Mouse (Mus musculus) layer of hippocampus, adult 18-20 months (tissue): Measurements from ENCODE around the gene Olfr301. TPM values are rescaled to one million over a fixed set of nuclear protein-coding genes. Genes with fewer than 3 reads are reported as not detected.

ENCODE experiments used
- DNase-seq, 2 experiments: peaks; one replicate each; pipeline ENCODE4 v3.0.0; 2022; ENCODE audit warnings: low spot score in 2 of 2
- long read RNA-seq: library from polyadenylated mRNA; stranded (forward); transcript quantifications from one replicate; pipeline ENCODE4 v2.0.0, GENCODE M21; 2021
- total RNA-seq, 2 experiments: library from RNA; stranded (reverse); gene quantifications; 2 replicates each; pipeline ENCODE4 v1.2.3; 2021

Gene Olfr301
- total RNA-seq, result not detected
- long read RNA-seq, result 0 reads

DNA sequence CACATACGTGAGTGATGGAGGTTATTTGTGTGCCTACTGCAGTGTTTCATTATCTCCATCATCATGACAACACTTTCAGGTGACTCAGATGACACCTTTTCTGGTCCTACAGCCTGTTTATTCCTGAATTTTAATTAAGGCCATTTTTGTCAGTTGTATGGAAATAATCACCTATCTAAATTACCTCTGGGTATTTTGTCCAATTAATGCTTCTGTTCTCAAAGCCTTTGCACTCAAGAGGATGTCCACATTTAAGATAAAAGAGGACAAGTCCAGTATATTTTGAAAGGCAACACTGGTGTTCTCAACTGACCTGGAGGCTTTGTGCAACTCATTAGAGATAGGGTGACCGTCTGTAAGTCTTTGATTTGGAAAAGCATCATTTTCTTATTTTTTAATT, at the start of gene Olfr301:
Olfr301 (plus strand) TSS at position 301 of the 400 bp plus-strand sequence.
- no peak for DNase-seq

- DNase-seq, result no peak
Measured at GRCm38 (mm10) chr7:86366828-86367227, 36.8 kb upstream of the Olfr301 start, which contains the start of gene Olfr305. Gene Olfr305, minus strand, starts transcription at chr7:86366928.

GRCm38 (mm10) chr7:86385769-86386168, 17.9 kb upstream of the Olfr301 start:
- no peak for DNase-seq

DNA sequence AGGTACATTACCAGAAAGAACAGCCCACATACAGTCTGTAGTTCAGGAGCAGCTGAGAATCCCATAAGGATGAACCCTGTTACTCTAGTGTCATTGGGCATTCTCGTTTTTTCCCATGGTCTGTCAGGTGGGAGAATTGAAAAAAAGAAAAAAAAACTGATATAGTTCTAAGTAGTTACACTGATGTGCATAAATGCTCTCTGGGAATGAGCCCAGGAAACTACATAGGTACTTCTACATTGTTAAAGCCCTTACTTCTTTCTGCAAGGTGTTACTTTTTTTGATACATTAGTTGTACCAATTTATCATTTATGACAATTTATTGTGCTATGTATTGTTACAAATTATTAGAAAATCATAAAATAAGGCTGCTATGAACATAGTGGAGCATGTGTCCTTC, 17.1 kb upstream of the Olfr301 start, which contains the start of gene Olfr304:
Olfr304 (minus strand) TSS at position 101 of the 400 bp plus-strand sequence.
- no peak for DNase-seq

DNA sequence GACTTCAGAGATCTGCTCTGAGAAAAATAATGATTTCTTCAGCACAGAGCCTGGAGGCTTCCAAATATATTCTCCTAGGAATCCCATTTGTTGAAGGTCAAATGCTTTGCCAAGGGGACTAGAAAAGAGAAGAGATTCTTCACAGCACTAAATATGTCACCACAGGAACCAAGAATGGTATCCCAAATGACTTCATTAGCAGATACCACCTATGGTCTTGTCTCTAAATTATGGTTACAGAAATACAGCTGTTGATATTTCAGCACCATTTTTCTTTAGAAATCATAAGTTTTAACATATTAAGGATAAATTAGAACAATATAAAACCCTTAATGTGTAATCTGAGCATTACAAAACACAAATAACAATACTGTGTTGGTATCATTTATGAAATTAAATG, 6.0 kb upstream of the Olfr301 start, which contains the start of gene Olfr303:
Olfr303 (minus strand) TSS at position 101 of the 400 bp plus-strand sequence.
- no peak for DNase-seq

DNA sequence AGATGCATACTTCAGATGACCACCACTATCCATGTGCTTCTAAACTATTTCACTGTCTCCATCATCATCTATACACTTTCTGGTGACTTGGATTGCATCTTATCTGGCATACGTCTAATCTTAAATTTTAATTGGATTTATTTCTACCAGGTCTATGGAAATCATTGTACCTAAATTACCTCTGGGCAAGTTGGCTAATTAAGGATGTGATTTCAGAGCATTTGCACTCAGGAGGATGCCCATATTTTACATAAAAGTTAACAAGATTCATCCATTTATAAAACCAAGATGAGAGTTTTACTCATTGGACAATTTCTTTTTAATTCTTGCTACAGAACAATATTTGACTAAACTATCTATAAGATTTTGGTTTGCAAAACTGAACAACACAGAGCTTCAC, 56.0 kb downstream of the Olfr301 start, which contains the start of gene Olfr299:
Olfr299 (plus strand) TSS at position 301 of the 400 bp plus-strand sequence.
- DNase-seq, result no peak

Other genes starting within 250 kb of the Olfr301 start
- gene Vmn2r75, start 232.1 kb upstream of the Olfr301 start, total RNA-seq, result not detected
- not detected for gene Vmn2r76, start 157.5 kb upstream of the Olfr301 start, total RNA-seq
- not detected for gene Olfr310, start 126.7 kb upstream of the Olfr301 start, total RNA-seq
- gene Olfr309, start 90.1 kb upstream of the Olfr301 start, total RNA-seq, result not detected
- gene Olfr308, start 78.2 kb upstream of the Olfr301 start, total RNA-seq, result not detected
- gene Olfr307, start 66.3 kb upstream of the Olfr301 start, total RNA-seq, result not detected
- gene Olfr305, start 36.9 kb upstream of the Olfr301 start, total RNA-seq, result not detected
- not detected for gene Olfr304, start 17.2 kb upstream of the Olfr301 start, total RNA-seq
- gene Olfr303, start 6.1 kb upstream of the Olfr301 start, total RNA-seq, result not detected
- gene Olfr299, start 56.1 kb downstream of the Olfr301 start, total RNA-seq, result not detected
- gene Olfr298, start 88.6 kb downstream of the Olfr301 start, total RNA-seq, result not detected
- not detected for gene Olfr297, start 116.1 kb downstream of the Olfr301 start, total RNA-seq
- not detected for gene Olfr295, start 180.0 kb downstream of the Olfr301 start, total RNA-seq
- not detected for gene Olfr294, start 212.8 kb downstream of the Olfr301 start, total RNA-seq
- not detected for gene Olfr293, start 245.2 kb downstream of the Olfr301 start, total RNA-seq